Mouse (Mus musculus): ENCODE measurements around the gene Gpr162. TPM values are rescaled to one million over a fixed set of nuclear protein-coding genes. Genes with fewer than 3 reads are reported as not detected.

Gene Gpr162
- polyA plus RNA-seq, 1 experiment, result 163 TPM

- TF ChIP-seq POLR2A (IDR thresholded peaks at IDR 0.05; ENCODE audit: extremely low read depth, insufficient read depth, low read length), result no peak
- no peak for TF ChIP-seq CTCF (IDR thresholded peaks at IDR 0.05; ENCODE audit: extremely low read depth, insufficient read depth, low read length)
- Histone ChIP-seq H3K27ac (ENCODE audit: insufficient read depth, low read length) (no peak overlapping the region), H3K4me1 (ENCODE audit: control insufficient read depth, insufficient read depth, low read length) (no peaks in the 10 kb centered on the region), H3K4me3 (ENCODE audit: insufficient read depth, low read length) (no peak overlapping the region)
Measured at GRCm38 (mm10) chr6:124884714-124885500, 21.1 kb upstream of the Gpr162 start.

GRCm38 (mm10) chr6:124883351-124883750 is 19.6 kb upstream of the Gpr162 start:
- Histone ChIP-seq H3K4me3 (ENCODE audit: insufficient read depth, low read length) (no peak overlapping the region), H3K4me1 (ENCODE audit: control insufficient read depth, insufficient read depth, low read length) (no peaks in the 10 kb centered on the region), H3K27ac (ENCODE audit: insufficient read depth, low read length) (no peak overlapping the region)
- TF ChIP-seq CTCF (IDR thresholded peaks at IDR 0.05; ENCODE audit: extremely low read depth, insufficient read depth, low read length), result no peak
- TF ChIP-seq POLR2A (IDR thresholded peaks at IDR 0.05; ENCODE audit: extremely low read depth, insufficient read depth, low read length), result no peak

GRCm38 (mm10) chr6:124881821-124882220 is 18.0 kb upstream of the Gpr162 start:
- Histone ChIP-seq H3K4me3 (ENCODE audit: insufficient read depth, low read length) (no peak overlapping the region), H3K4me1 (ENCODE audit: control insufficient read depth, insufficient read depth, low read length) (no peaks in the 10 kb centered on the region), H3K27ac (ENCODE audit: insufficient read depth, low read length) (no peak overlapping the region)
- TF ChIP-seq POLR2A (IDR thresholded peaks at IDR 0.05; ENCODE audit: extremely low read depth, insufficient read depth, low read length) (no peak), CTCF (IDR thresholded peaks at IDR 0.05; ENCODE audit: extremely low read depth, insufficient read depth, low read length) (no peak)

GRCm38 (mm10) chr6:124879390-124879789 is 15.6 kb upstream of the Gpr162 start:
- TF ChIP-seq POLR2A (IDR thresholded peaks at IDR 0.05; ENCODE audit: extremely low read depth, insufficient read depth, low read length) (no peak), CTCF (IDR thresholded peaks at IDR 0.05; ENCODE audit: extremely low read depth, insufficient read depth, low read length) (no peak)
- H3K27ac ChIP-seq (ENCODE audit: insufficient read depth, low read length), result no peak overlapping the region
- no peaks in the 10 kb centered on the region for H3K4me1 ChIP-seq (ENCODE audit: control insufficient read depth, insufficient read depth, low read length)
- H3K4me3 ChIP-seq (ENCODE audit: insufficient read depth, low read length), result no peak overlapping the region

GRCm38 (mm10) chr6:124874348-124874747 is 10.6 kb upstream of the Gpr162 start:
- TF ChIP-seq CTCF (IDR thresholded peaks at IDR 0.05; ENCODE audit: extremely low read depth, insufficient read depth, low read length), result no peak
- no peak for TF ChIP-seq POLR2A (IDR thresholded peaks at IDR 0.05; ENCODE audit: extremely low read depth, insufficient read depth, low read length)

GRCm38 (mm10) chr6:124866560-124866959 is 2.8 kb upstream of the Gpr162 start:
- no peak overlapping the region for H3K4me3 ChIP-seq (ENCODE audit: insufficient read depth, low read length)
- no peak for TF ChIP-seq CTCF (IDR thresholded peaks at IDR 0.05; ENCODE audit: extremely low read depth, insufficient read depth, low read length)
- no peak for TF ChIP-seq POLR2A (IDR thresholded peaks at IDR 0.05; ENCODE audit: extremely low read depth, insufficient read depth, low read length)
- H3K27ac ChIP-seq (ENCODE audit: insufficient read depth, low read length), result no peak overlapping the region
- 0 out of 2 replicates have a peak, but pooled peaks cover 3% of the 10 kb centered on the region for H3K4me1 ChIP-seq (ENCODE audit: control insufficient read depth, insufficient read depth, low read length)

More at GRCm38 (mm10) chr6:124874348-124874747, 10.6 kb upstream of the Gpr162 start:
- Histone ChIP-seq H3K27ac (ENCODE audit: insufficient read depth, low read length) (no peak overlapping the region), H3K4me1 (ENCODE audit: control insufficient read depth, insufficient read depth, low read length) (0 out of 2 replicates have a peak, but pooled peaks cover 2% of the 10 kb centered on the region), H3K4me3 (ENCODE audit: insufficient read depth, low read length) (no peak overlapping the region)

- Histone ChIP-seq H3K27ac (ENCODE audit: insufficient read depth, low read length) (no peak overlapping the region), H3K4me1 (ENCODE audit: control insufficient read depth, insufficient read depth, low read length) (0 out of 2 replicates have a peak, but pooled peaks cover 3% of the 10 kb centered on the region), H3K4me3 (ENCODE audit: insufficient read depth, low read length) (no peak overlapping the region)
- TF ChIP-seq POLR2A (IDR thresholded peaks at IDR 0.05; ENCODE audit: extremely low read depth, insufficient read depth, low read length) (no peak), CTCF (IDR thresholded peaks at IDR 0.05; ENCODE audit: extremely low read depth, insufficient read depth, low read length) (no peak)
Measured at GRCm38 (mm10) chr6:124865766-124866362, 2.1 kb upstream of the Gpr162 start.

GRCm38 (mm10) chr6:124863125-124863657 is 592 bp downstream of the Gpr162 start:
- Histone ChIP-seq H3K4me1 (ENCODE audit: control insufficient read depth, insufficient read depth, low read length) (peaks cover 4% of the 10 kb centered on the region), H3K4me3 (ENCODE audit: insufficient read depth, low read length) (peak overlapping the region; percentile 92)
- TF ChIP-seq POLR2A (IDR thresholded peaks at IDR 0.05; ENCODE audit: extremely low read depth, insufficient read depth, low read length) (no peak), CTCF (IDR thresholded peaks at IDR 0.05; ENCODE audit: extremely low read depth, insufficient read depth, low read length) (no peak)

GRCm38 (mm10) chr6:124862406-124863124 is 1.2 kb downstream of the Gpr162 start:
- no peak for TF ChIP-seq CTCF (IDR thresholded peaks at IDR 0.05; ENCODE audit: extremely low read depth, insufficient read depth, low read length)
- peak; percentile 65 for TF ChIP-seq POLR2A (IDR thresholded peaks at IDR 0.05; ENCODE audit: extremely low read depth, insufficient read depth, low read length)
- Histone ChIP-seq H3K4me3 (ENCODE audit: insufficient read depth, low read length) (peak overlapping the region; percentile 92), H3K27ac (ENCODE audit: insufficient read depth, low read length) (peak overlapping the region; percentile 95), H3K4me1 (ENCODE audit: control insufficient read depth, insufficient read depth, low read length) (peaks cover 4% of the 10 kb centered on the region)

More at GRCm38 (mm10) chr6:124863125-124863657, 592 bp downstream of the Gpr162 start:
- H3K27ac ChIP-seq (ENCODE audit: insufficient read depth, low read length), result peak overlapping the region; percentile 95

Data from cortical plate, adult 2 months (tissue).